Mouse (Mus musculus) megakaryocyte-erythroid progenitor cell, adult 5-6 weeks (primary cell): ENCODE measurements around the gene Fuk. TPM values are rescaled to one million over a fixed set of nuclear protein-coding genes. Genes with fewer than 3 reads are reported as not detected.
"Not testable (repeated sequence)": the region's sequence is repeated elsewhere in the genome, so short reads cannot be mapped to it uniquely, and the experiment has no call there.

Source experiments
- ATAC-seq: replicated peaks from 2 replicates; pipeline ENCODE4 v1.8.0; 2016; ENCODE audit warnings: mild to moderate bottlenecking, inconsistent platforms; ENCODE audit not compliant: severe bottlenecking, poor library complexity, low FRiP score, low TSS enrichment
- total RNA-seq, 2 experiments: library from RNA; stranded (forward) in 1 of 2; stranded (reverse) in 1 of 2; fragments of 200-1000, 215-1000 nt in 1 of 2; fragments of >200 nt in 1 of 2; fragmentation: Nextera tagmentation in 1 of 2; gene quantifications; 2 replicates each; pipeline ENCODE4 v1.2.3; 2014 to 2017

Fuk gene
- 5.1 and 10.8 TPM in 2 replicates for total RNA-seq (2014; fragmentation: Nextera tagmentation)
- total RNA-seq (2017): 2.1 and 2.9 TPM in 2 replicates

DNA sequence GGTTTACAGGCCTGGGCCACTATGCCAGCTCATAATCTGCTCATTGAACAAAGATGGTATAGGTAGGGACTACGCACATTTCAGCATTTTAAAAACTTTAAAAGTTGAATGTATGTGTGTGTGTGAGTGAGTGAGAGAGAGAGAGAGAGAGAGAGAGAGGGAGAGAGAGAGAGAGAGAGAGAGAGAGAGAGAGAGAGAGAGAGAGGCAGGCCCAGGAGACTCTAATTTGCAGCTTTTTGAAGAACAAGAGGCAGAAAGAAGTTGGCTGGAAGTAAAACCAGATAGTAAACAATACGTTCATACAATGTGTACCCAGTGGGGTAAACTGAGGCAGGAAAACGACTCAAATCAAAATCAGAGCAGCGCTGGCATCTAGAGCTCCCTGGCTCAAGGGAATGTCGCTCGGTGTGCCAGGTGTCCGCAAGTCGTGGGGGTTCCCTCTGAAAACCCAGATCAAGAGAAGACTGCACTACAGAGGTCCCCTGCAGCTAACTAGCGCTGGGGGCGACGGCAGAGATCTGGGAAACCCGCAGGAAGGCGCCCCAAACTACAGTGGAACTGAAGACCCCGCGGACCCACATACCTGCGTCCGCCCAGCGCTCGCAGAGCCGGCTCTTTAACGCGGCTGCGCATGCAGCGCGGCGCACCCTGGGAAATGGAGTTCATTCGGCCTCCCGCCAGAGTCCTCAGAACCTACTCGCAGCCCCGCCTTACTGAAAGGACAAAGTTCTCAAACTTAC lies at the start of gene Fuk:
Gene Fuk (minus strand): TSS at position 650 of the 740 bp plus-strand sequence.
- peak; percentile 97 for ATAC-seq

DNA sequence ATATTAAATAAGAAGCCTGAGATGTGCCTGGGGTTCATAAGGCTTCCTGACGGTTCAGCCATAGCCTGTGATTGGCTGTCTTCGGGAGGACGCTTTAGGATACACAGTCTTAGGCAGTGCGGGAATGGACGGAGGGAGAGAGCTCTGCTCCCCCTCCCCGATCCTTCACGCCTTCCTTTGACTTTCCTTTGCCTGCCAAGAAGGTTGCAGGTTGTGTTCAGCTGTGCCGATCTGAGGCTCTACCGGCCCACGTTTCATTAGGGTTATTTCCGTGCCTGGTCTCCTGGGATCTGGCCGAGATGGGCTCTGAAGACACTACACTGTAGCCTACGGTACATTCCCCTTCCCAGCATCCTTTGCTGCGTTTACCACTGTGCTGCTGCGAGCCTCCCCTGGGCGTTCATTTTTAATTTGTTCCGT lies 47.8 kb upstream of the Fuk start:
- no peak for ATAC-seq

DNA sequence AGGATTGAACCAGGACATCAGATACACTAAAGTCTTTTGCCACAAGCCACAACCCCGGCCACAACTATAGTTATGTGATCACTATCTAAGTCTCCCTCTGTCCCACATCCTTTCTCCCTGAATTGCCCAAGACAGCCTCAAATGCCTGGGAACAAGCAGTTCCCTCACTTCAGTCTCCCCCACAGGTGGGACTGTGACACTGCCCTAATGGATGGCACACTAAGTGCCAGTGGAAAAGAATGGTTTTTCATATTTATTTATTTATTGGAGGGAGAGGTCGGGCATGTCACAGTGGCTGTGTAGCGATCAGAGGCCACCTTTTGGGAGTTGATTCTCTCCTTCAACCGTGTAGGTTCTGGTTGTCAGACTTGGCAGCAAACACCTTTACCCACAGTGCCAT lies 43.4 kb upstream of the Fuk start:
- ATAC-seq: 0 out of 2 replicates have a peak, but pooled peaks have one; percentile 3

DNA sequence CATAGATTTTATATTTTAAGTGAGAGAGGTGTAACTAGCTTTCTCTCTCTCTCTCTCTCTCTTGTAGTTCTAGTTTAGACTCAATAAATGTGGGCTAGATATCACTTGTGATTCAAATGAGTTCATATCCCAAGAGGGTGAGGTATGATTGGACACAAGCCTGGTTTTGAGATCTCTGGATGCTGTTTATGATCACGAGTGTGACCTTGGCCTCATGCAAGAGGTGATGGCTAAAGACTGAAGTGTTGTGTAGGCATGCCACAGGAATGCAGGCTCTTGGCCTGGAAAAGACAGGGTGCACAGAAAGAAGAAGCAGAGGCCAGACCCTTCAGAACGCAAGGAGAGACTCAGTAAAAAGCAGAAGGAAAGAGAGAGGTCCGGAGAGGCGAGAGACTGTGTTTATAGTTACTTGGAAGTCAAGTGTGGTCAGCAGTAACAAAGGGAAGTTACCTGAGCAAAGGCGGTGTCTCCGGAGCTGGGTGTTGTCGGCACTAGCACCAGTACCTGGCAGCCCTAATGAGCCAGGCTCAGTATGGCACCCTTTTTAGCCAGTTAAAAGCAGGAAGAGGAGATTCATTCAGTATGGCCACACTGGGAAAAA lies 42.1 kb upstream of the Fuk start:
- ATAC-seq: no peak

DNA sequence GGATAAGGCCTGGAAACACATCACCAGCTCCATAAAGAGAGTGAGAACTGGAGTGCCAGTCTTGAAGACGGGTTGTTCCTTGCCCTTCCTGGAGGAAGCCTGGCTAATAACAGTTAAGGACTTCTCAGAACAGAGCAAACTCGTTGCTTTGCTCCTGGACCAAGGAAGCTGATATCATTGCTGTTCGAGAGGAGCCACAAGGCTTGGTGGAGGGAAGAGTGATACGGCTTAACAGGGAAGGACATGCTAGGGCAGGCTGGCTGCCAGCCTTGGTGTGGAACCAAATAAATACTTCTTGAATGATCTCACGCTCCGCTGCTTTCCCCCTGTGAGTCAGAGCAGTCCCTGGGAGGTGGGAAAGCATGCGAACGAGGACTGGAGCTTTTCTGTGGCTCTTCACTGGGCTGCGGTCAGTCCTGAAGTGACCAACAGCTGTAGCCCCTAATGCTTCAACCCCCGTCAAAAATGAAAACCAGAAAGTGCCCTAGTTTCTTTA lies 39.2 kb upstream of the Fuk start:
- 0 out of 2 replicates have a peak, but pooled peaks have one; percentile 19 for ATAC-seq

DNA sequence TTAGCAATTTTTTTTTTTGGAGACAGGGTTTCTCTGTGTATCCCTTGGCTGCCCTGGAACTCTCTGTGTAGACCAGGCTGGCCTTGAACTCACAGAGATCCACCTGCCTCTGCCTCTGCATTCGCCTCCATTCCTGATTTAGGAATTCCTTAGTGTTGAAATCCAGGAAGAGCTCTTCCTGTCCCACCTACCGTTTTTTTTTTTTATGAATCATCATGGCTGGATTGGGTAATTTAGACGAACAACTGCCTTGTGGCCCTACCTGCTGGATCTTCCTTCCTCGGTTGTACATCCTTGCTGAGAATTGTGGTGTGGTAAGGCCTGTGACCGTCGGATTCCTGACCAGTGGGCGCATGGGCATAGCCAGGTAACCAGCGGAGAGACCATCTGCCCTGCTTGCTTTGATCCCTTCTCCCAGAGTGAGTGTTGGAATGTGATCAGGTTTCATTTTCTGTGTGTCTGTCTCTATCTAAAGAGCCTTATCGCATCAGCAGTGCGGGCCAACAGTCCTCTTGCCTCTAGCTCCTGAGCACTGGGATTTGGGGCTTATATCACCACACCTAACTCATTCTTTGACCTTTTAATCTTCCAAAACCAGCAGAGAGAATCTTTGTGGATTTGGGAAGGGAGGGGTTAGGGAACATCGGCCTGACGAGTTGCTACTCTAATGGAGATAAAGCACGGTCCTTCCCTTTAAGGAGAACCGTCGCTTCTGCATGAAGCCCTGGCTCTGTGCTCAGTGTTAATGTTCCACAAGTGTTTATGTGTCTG lies 38.6 kb upstream of the Fuk start:
- 0 out of 2 replicates have a peak, but pooled peaks have one; percentile 2 for ATAC-seq

DNA sequence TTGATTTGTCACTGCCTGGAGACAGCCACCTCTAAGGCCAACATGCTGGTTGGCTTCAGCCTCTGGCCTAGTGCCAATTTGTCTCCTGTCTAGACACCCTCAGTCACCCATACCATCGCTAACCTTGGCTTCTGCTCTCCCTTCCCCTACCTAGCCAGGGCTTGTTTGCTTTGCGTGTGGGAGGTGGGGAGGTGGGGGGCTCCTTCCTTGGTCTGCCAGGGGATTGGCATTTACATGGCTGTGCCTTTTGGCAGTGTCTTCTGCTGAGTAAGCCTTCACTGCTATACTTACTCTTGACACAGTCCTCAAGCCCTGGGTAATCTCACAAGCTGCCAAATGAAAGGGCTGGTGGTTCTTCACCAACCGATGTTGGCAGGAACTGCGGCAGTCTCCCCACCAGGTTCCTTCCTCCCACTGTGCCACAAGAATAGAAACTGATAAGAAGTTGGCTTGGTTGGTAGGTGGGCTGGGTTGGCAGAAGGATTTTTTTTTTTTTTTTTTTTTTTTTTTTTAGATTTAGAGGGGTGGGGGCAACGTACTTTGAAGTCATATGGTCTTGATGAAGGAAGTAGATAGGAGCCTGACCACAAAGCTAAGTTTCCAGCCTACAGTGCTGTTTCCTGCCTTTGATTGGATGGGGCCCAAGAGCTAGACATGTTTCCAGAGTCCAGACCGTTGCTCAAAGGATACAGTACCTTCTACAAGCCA lies 36.7 kb upstream of the Fuk start:
- ATAC-seq: peak; percentile 90

DNA sequence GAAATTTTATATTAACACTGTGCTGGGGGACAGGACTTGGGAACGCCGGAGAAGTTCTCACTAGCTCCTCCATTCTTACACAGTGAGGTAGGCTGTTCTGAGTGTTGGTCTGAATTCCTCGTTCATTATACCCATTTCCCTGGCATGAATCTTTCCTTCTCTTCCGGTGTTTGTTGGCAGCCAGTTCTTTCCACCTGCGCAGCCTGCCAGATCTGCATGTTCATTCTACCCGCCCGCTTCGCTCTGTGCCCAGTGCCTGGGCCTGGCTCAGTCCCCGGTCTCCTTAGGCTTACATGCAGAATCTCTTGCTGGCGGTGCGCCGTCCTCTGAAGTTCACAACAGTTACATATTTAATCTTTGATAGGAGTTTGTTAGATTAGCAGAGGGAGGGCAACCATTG lies 33.9 kb upstream of the Fuk start:
- no peak for ATAC-seq

DNA sequence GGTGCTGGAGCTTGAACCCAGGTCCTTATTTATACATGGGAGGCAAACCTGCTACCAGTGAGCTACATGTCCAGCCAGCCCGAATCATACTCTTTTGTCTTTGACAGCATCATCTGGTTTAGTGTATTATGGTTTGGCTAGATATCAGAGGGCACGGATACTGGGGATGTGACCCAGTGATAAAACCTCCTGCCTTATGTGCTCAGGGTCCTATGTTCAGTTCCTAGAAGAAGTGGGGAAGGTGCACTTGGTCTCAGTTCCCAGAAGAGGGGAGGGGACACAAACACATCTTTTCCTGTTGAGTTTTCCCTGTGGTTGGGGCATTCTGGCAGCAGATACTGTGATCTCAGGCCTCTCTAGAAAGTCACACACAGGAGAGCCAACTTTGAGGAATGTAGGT lies 31.0 kb upstream of the Fuk start:
- ATAC-seq: no peak

DNA sequence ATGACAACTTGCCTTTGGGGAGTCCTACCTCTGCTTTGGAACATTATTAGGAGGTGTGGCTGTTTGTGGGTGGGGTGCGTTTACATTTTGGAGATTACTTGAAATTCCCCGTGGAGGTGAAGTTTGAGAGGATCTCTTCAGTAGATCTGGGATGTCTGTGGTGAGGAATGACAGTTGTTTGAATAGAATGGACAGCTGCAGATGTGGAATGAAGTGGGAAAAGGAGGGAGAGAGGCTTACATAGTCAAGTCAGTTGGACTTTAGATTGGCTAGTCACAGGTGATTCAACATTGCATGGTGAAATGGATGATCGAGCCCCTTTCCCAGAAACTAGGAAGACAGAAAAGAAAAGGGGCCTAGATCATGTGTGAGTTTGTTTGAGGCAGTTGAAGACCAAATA lies 30.2 kb upstream of the Fuk start:
- no peak for ATAC-seq

DNA sequence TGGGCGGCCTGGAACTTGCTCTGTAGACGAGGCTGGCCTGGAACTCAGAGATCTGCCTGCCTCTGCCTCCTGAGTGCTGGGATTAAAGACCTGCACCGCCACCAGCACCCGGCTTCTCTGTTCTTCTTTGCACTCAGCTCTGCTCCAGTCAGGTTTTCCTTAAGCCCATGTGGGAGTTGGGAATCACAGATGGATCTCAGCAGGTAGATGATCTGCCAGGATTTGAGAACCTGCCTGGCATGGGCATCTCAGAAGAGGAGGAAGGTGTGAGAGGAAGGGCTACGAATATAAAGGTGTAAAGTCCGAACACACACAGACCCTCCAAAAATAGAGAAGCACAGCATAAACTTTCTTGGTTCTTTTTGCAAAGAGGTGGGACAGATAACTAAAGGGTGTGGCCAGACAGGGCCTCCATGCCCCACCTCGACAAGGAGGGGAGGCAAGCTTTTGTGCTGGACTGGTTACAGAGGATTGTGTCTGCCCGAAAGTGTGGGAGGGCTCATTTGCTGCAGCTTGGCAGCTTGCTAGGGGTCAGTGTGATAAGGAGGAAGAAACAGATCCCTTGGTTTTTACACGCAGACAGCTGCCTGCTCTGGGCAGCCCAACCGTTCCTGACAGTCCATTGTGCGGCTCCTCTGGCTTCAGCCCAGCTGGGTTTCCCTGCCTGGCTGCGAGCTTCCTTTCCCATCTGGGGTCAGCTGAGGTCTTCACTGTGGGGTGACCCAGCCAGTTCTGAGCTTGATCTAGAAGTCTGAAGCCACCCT lies 29.1 kb upstream of the Fuk start:
- ATAC-seq: peak; percentile 78

DNA sequence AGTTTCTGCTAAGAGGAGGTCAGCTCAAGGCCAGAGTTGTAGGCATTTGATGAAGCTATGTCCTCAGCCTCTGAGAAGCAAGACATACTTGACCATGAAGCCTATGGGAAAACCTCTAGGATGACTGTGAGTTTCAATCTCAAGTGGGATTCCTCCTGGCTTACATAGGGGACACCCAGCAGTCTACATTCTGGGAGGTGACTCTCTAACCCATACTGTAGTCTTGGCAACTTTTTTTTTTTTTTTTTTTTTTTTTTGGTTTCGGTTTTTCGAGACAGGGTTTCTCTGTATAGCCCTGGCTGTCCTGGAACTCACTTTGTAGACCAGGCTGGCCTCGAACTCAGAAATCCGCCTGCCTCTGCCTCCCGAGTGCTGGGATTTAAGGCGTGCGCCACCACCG lies 27.4 kb upstream of the Fuk start:
- not testable (repeated sequence) for ATAC-seq

DNA sequence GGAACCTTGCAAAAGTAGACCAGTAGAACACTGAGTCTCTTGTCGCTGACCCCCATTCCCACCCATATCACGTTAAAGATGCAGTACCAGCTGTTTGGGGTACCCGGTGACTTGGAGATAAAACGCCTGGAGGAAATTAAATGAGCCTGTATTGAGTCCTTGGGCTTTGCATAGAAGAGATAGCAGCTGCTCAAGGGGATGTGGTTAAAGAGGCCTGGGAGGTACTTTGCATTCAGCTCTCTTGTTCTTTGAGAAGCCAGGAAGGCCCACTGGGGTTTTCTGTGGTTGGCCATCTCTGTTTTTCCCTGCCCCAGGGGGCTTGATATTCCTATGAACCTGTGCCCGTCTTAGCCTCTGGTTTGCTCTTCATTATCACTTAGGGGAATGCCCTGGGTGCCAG lies 26.8 kb upstream of the Fuk start:
- peak; percentile 82 for ATAC-seq

DNA sequence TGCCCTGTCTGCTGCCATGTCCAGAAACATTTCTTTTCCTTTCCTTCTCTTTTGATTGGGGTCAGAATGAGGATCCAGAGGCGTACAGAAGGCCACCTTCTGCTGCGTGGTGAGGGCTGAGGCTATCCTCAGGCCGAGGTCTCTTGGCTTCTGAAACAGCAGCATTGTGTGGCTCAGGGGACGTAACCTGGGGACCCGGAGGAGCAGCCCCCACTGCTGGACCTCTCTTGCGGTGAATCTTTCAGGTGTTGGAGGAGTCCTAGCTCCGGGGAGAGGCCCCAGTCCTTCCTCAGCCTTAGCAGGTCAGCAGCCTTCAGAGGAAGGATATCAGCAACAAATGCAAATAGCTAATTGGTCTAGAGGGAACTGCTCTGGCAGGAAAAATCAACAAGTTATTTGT lies 26.1 kb upstream of the Fuk start:
- no peak for ATAC-seq

DNA sequence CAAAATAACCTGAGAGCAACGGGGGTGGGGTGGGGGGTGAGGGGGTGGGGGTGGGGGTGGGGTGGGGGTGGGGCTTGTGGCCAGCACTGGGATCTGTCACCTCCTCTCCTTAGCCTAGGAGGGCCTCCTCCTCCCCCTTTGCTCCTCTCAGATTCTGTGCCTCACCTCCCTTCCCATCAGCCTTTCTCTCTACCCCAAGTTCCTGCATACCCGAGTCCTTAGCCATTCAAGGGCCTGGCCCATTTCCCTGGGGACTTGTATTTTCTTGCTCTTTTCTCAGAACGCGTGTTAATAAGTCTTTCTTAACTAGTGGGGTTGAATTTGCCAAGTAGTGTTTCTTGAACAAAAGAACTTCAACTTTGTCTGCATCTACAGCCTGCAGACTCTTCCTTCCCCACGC lies 24.4 kb upstream of the Fuk start:
- ATAC-seq: no peak

DNA sequence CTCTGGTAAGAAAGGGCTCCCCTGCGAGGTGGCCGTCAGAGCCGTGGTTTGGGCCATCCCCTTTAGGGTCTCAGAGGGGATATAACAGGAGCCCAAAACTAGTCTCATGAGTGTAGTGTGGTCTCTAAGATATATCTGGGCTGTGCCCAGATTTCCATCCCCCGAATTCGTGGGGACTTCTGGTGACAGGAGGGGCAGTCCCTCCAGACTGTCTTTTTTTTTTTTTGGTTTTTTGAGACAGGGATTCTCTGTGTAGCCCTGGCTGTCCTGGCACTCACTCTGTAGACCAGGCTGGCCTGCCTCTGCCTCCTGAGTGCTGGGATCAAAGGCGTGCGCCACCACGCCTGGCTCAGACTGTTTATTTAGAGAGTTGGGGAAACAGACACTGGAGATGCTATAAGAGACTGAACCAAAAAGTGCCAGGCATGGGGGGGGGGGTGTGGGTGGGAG lies 23.4 kb upstream of the Fuk start:
- no peak for ATAC-seq

DNA sequence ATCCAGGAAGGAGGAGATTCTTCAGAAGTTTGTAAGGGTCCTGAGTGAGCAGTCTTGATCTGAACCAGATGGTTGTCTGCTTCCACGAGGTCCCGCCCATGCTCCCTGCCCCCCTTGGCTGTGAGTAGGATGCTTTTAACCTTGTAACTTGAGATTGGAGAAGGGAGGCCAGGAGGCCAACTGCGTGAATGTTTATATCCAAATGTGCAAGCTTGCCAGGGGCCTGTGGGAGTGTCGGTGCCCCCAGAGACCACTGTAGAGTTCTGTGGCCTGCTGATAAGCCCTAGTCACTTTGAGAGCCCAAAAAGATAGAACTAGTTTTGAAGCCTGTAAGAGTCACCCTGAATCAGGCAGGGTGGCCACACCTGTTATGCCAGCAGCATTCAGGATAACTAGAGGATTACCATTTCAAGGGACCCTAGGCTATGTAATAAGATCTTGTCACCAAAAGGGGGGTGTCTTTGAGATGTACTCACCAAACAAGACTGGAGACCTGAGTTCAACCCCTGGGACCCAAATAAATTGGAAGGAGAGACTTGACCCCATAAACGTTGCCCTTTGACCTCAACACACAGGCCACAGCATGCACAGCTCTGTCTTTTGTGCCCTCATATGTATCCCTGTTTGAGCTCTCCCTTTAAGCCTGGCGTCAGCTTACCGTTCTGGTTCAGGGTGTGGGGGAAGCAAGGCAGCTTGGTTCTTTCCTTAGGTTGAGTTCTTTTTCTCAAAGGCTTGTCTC lies 19.4 kb upstream of the Fuk start:
- ATAC-seq: peak; percentile 75

DNA sequence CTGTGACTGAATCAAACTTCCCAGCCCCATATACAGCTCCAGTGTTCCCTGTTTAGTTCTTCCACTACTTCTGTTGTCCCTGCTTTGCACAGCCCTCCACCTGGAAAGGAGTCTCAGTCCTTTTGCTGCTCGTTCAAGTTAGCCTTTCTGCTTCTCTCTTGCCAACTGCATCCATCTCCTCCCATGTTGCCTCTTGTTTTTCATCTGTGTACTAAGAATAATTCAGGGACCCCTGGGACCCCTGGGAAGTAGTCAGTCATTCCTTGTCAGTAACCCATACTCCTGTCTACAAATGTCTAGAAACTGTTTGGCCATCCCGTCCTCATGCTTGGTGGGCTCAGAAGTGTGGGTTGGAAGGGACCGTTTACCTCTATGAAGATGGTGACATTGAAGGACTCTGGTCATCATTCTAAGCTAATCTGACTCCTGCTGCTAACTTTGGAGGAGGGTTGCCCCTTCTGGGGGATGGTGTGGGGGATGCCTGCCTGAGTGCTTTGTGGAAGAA lies 18.5 kb upstream of the Fuk start:
- ATAC-seq: no peak
